Mouse (Mus musculus) CH12.LX (cell line): ENCODE results near the gene Tasp1. TPM values are rescaled to one million over a fixed set of nuclear protein-coding genes. Genes with fewer than 3 reads are reported as not detected.

ENCODE experiments used
- DNase-seq: peaks from one replicate; pipeline ENCODE4 v3.0.0-alpha.2; 2013; ENCODE audit errors: extremely low read depth
- H3K27ac ChIP-seq: 2 replicates; pipeline ENCODE4 v1.5.1; 2012; ENCODE audit warnings: low read depth, mild to moderate bottlenecking, control low read depth, moderate library complexity; ENCODE audit not compliant: insufficient read depth
- H3K27me3 ChIP-seq: replicated peaks from 2 replicates; pipeline ENCODE3; 2012; ENCODE audit warnings: inconsistent platforms
- H3K36me3 ChIP-seq, 2 experiments: replicated peaks in 1 of 2; 2 replicates each; pipeline versions ENCODE3 to v1.6.1; 2012; ENCODE audit warnings: inconsistent platforms in 1 of 2, low read length in 1 of 2, mild to moderate bottlenecking in 1 of 2, mixed read lengths in 1 of 2, moderate library complexity in 1 of 2; ENCODE audit not compliant: control insufficient read depth in 1 of 2, insufficient read depth in 1 of 2
- H3K4me1 ChIP-seq, 2 experiments: 2 replicates each; pipeline ENCODE4 v1.6.1; 2012; ENCODE audit warnings: inconsistent platforms in 1 of 2, moderate library complexity in 1 of 2; ENCODE audit not compliant: insufficient read depth in 2 of 2, control insufficient read depth in 1 of 2
- H3K4me2 ChIP-seq: 2 replicates; pipeline ENCODE4 v1.6.1; 2012; ENCODE audit warnings: low read depth, mild to moderate bottlenecking, control low read depth; ENCODE audit not compliant: poor library complexity, insufficient read depth, severe bottlenecking
- H3K4me3 ChIP-seq, 3 experiments: fragments of 150-350 bp in 1 of 3; sonication (generic) in 1 of 3; replicated peaks in 1 of 3; 2 replicates each; pipeline versions ENCODE3 to v1.5.1; 2011 to 2012; ENCODE audit warnings: low read depth in 2 of 3, low read length in 2 of 3, mild to moderate bottlenecking in 2 of 3, moderate library complexity in 2 of 3, control low read depth in 1 of 3, improper control_type of control experiment in 1 of 3, inconsistent platforms in 1 of 3, mixed read lengths in 1 of 3; ENCODE audit not compliant: poor library complexity in 1 of 3
- H3K79me2 ChIP-seq: replicated peaks from 2 replicates; pipeline ENCODE4 v1.6.1; 2012; ENCODE audit warnings: mild to moderate bottlenecking, moderate library complexity; ENCODE audit not compliant: control insufficient read depth, poor library complexity, insufficient read depth, severe bottlenecking; ENCODE audit errors: extremely low read depth
- H3K9ac ChIP-seq: 2 replicates; pipeline ENCODE4 v1.6.1; 2012; ENCODE audit warnings: low read depth, mild to moderate bottlenecking, control low read depth, moderate library complexity; ENCODE audit not compliant: insufficient read depth
- H3K9me3 ChIP-seq: replicated peaks from 2 replicates; pipeline ENCODE3; 2012; ENCODE audit warnings: low read length, inconsistent platforms, mixed read lengths
- BHLHE40 ChIP-seq: IDR thresholded peaks from 2 replicates; pipeline ENCODE4 v1.6.1; 2011; ENCODE audit warnings: mild to moderate bottlenecking, low read depth, low read length, improper control_type of control experiment
- CHD1 ChIP-seq: IDR thresholded peaks from 2 replicates; pipeline ENCODE4 v1.6.1; 2012; ENCODE audit warnings: low read depth, low read length, improper control_type of control experiment, inconsistent platforms
- CHD2 ChIP-seq: IDR thresholded peaks from 2 replicates; pipeline ENCODE4 v1.6.1; 2011; ENCODE audit warnings: low read length, improper control_type of control experiment
- CTCF ChIP-seq, 2 experiments: IDR thresholded peaks in 1 of 2; conservative IDR thresholded peaks in 1 of 2; 2 replicates each; pipeline ENCODE4 v1.5.1; 2011 to 2012; ENCODE audit warnings: low read depth in 2 of 2, low read length in 2 of 2, improper control_type of control experiment in 1 of 2, inconsistent platforms in 1 of 2, mild to moderate bottlenecking in 1 of 2, moderate library complexity in 1 of 2
- E2F4 ChIP-seq: IDR thresholded peaks from 2 replicates; pipeline ENCODE4 v1.6.1; 2011; ENCODE audit warnings: low read depth, low read length, improper control_type of control experiment; ENCODE audit not compliant: insufficient replicate concordance
- ELF1 ChIP-seq: IDR thresholded peaks from 2 replicates; pipeline ENCODE4 v1.6.1; 2014; ENCODE audit warnings: low read depth, mild to moderate bottlenecking, inconsistent platforms, low read length, improper control_type of control experiment
- EP300 ChIP-seq: IDR thresholded peaks from 2 replicates; pipeline ENCODE4 v1.6.1; 2011; ENCODE audit warnings: low read length, improper control_type of control experiment
- ETS1 ChIP-seq: conservative IDR thresholded peaks from 2 replicates; pipeline ENCODE4 v1.6.1; 2012; ENCODE audit warnings: low read depth, mild to moderate bottlenecking, inconsistent platforms, low read length, improper control_type of control experiment, moderate library complexity
- GABPA ChIP-seq: IDR thresholded peaks from 2 replicates; pipeline ENCODE4 v1.6.1; 2012; ENCODE audit warnings: low read depth, low read length, improper control_type of control experiment, inconsistent platforms; ENCODE audit not compliant: insufficient replicate concordance
- HCFC1 ChIP-seq: IDR thresholded peaks from 2 replicates; pipeline ENCODE4 v1.6.1; 2012; ENCODE audit warnings: low read depth, mild to moderate bottlenecking, inconsistent platforms, low read length, improper control_type of control experiment
- IRF4 ChIP-seq: IDR thresholded peaks from 2 replicates; pipeline ENCODE4 v1.6.1; 2014; ENCODE audit warnings: low read depth, mild to moderate bottlenecking, inconsistent platforms, low read length, improper control_type of control experiment
- JUN ChIP-seq: IDR thresholded peaks from 2 replicates; pipeline ENCODE4 v1.6.1; 2011; ENCODE audit warnings: low read depth, mild to moderate bottlenecking, low read length, improper control_type of control experiment, moderate library complexity; ENCODE audit not compliant: insufficient read depth
- JUND ChIP-seq: conservative IDR thresholded peaks from 2 replicates; pipeline ENCODE4 v1.6.1; 2011; ENCODE audit warnings: low read depth, low read length, improper control_type of control experiment
- KAT2A ChIP-seq: IDR thresholded peaks from 2 replicates; pipeline ENCODE4 v1.6.1; 2012; ENCODE audit warnings: low read length, improper control_type of control experiment, inconsistent platforms; ENCODE audit not compliant: insufficient replicate concordance
- MAFK ChIP-seq: IDR thresholded peaks from 2 replicates; pipeline ENCODE4 v1.6.1; 2011; ENCODE audit warnings: low read length, improper control_type of control experiment; ENCODE audit not compliant: insufficient replicate concordance
- MAX ChIP-seq: IDR thresholded peaks from 2 replicates; pipeline ENCODE4 v1.6.1; 2011; ENCODE audit warnings: low read length, improper control_type of control experiment
- MAZ ChIP-seq: IDR thresholded peaks from 2 replicates; pipeline ENCODE4 v1.6.1; 2012; ENCODE audit warnings: low read depth, mild to moderate bottlenecking, inconsistent platforms, low read length, improper control_type of control experiment, moderate library complexity
- MEF2A ChIP-seq: IDR thresholded peaks from 2 replicates; pipeline ENCODE4 v1.6.1; 2014; ENCODE audit warnings: low read depth, mild to moderate bottlenecking, inconsistent platforms, low read length, improper control_type of control experiment, borderline replicate concordance
- MXI1 ChIP-seq: IDR thresholded peaks from 2 replicates; pipeline ENCODE4 v1.6.1; 2011; ENCODE audit warnings: mild to moderate bottlenecking, low read depth, low read length, improper control_type of control experiment
- MYC ChIP-seq: IDR thresholded peaks from 2 replicates; pipeline ENCODE4 v1.6.1; 2011; ENCODE audit warnings: low read depth, mild to moderate bottlenecking, improper control_type of control experiment, low read length
- NELFE ChIP-seq: IDR thresholded peaks from 2 replicates; pipeline ENCODE4 v1.6.1; 2011; ENCODE audit warnings: low read depth, low read length, improper control_type of control experiment
- NRF1 ChIP-seq: IDR thresholded peaks from 2 replicates; pipeline ENCODE4 v1.6.1; 2014; ENCODE audit warnings: low read depth, mild to moderate bottlenecking, inconsistent platforms, low read length, improper control_type of control experiment, moderate library complexity
- PAX5 ChIP-seq: IDR thresholded peaks from 2 replicates; pipeline ENCODE4 v1.6.1; 2012; ENCODE audit warnings: low read length, inconsistent platforms, mixed read lengths
- POLR2A ChIP-seq: IDR thresholded peaks from 2 replicates; pipeline ENCODE4 v1.6.1; 2011; ENCODE audit warnings: low read depth, mild to moderate bottlenecking, improper control_type of control experiment, low read length
- POLR2AphosphoS2 ChIP-seq: IDR thresholded peaks from 2 replicates; pipeline ENCODE4 v1.6.1; 2011; ENCODE audit warnings: low read depth, low read length, improper control_type of control experiment
- RAD21 ChIP-seq: IDR thresholded peaks from 2 replicates; pipeline ENCODE4 v1.6.1; 2011; ENCODE audit warnings: low read depth, mild to moderate bottlenecking, low read length, improper control_type of control experiment, moderate library complexity
- RCOR1 ChIP-seq: conservative IDR thresholded peaks from 2 replicates; pipeline ENCODE4 v1.6.1; 2012; ENCODE audit warnings: low read depth, mild to moderate bottlenecking, inconsistent platforms, low read length, improper control_type of control experiment
- SIN3A ChIP-seq: IDR thresholded peaks from 2 replicates; pipeline ENCODE4 v1.6.1; 2012; ENCODE audit warnings: low read length, improper control_type of control experiment, inconsistent platforms
- SMC3 ChIP-seq: IDR thresholded peaks from 2 replicates; pipeline ENCODE4 v1.6.1; 2011; ENCODE audit warnings: low read depth, low read length, improper control_type of control experiment
- TBP ChIP-seq: conservative IDR thresholded peaks from 2 replicates; pipeline ENCODE4 v1.6.1; 2011; ENCODE audit warnings: low read depth, low read length, improper control_type of control experiment
- TCF12 ChIP-seq: IDR thresholded peaks from 2 replicates; pipeline ENCODE4 v1.6.1; 2014; ENCODE audit warnings: low read depth, mild to moderate bottlenecking, inconsistent platforms, low read length, improper control_type of control experiment
- UBTF ChIP-seq: IDR thresholded peaks from 2 replicates; pipeline ENCODE4 v1.6.1; 2012; ENCODE audit warnings: low read depth, mild to moderate bottlenecking, inconsistent platforms, low read length, improper control_type of control experiment, moderate library complexity
- USF1 ChIP-seq: IDR thresholded peaks from 2 replicates; pipeline ENCODE4 v1.6.1; 2014; ENCODE audit warnings: low read depth, mild to moderate bottlenecking, inconsistent platforms, low read length, improper control_type of control experiment
- USF2 ChIP-seq: conservative IDR thresholded peaks from 2 replicates; pipeline ENCODE4 v1.6.1; 2011; ENCODE audit warnings: low read depth, low read length, improper control_type of control experiment
- ZC3H11A ChIP-seq: IDR thresholded peaks from 2 replicates; pipeline ENCODE4 v1.6.1; 2012; ENCODE audit warnings: low read depth, mild to moderate bottlenecking, inconsistent platforms, low read length, improper control_type of control experiment
- ZKSCAN1 ChIP-seq: IDR thresholded peaks from 2 replicates; pipeline ENCODE4 v1.6.1; 2012; ENCODE audit warnings: low read depth, inconsistent platforms, low read length, improper control_type of control experiment, borderline replicate concordance
- ZMIZ1 ChIP-seq: IDR thresholded peaks from 2 replicates; pipeline ENCODE4 v1.6.1; 2012; ENCODE audit warnings: low read depth, mild to moderate bottlenecking, inconsistent platforms, low read length, improper control_type of control experiment
- ZNF384 ChIP-seq: IDR thresholded peaks from 2 replicates; pipeline ENCODE4 v1.6.1; 2012; ENCODE audit warnings: low read depth, low read length, improper control_type of control experiment, inconsistent platforms
- dilution Hi-C: fragments of 300-500 bp; cut with MboI; formaldehyde crosslinking; loops from 2 replicates; pipeline ENCODE4 v1.14.3; 2020; ENCODE audit warnings: low sequenced_read_pairs; ENCODE audit not compliant: extremely low pct_unique_long_range_greater_than_20kb, extremely low pct_ligation_motif_present
- in situ Hi-C: fragments of 300-500 bp; cut with MboI; formaldehyde crosslinking; loops from 3 replicates; pipeline ENCODE4 v1.14.3; 2019; ENCODE audit warnings: low sequenced_read_pairs, low pct_ligation_motif_present, low pct_unique_long_range_greater_than_20kb, mixed read lengths
- polyA plus RNA-seq: library from polyadenylated mRNA; unstranded; fragments of >175 nt; gene quantifications from 2 replicates; pipeline ENCODE4 v1.2.1, GENCODE M21; 2012; ENCODE audit warnings: low read depth; ENCODE audit not compliant: insufficient read length
- total RNA-seq, 2 experiments: library from RNA; depleted of rRNA; stranded (reverse); fragments of 300-350 nt in 1 of 2; fragments of >200 nt in 1 of 2; gene quantifications; 2 replicates each; pipeline ENCODE4 v1.2.3; 2012 to 2014

The Tasp1 gene
- total and polyA plus RNA-seq, 3 experiments: 28.8 to 64.5 (median 28.9) TPM

DNA sequence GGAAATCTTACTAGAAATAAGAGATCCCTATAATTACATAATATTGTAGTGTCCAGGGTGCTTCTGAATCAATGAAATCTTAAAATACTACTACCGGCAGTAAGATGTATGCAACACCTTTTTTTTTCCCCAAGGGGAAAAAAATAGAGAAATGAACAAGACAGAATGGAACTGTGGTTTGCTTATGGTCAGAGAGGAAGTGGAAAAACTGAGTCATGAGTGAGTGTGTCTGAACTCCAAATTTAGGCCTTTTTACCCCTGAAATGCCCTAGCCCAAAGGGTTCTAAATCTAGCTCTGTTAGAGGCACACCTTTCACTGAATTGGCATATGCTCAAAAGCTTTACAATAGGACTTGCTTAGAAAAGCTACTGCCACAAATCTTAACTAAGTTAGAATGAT lies 225.2 kb downstream of the Tasp1 start:
- H3K9ac ChIP-seq: no peak overlapping the region
- H3K4me2 ChIP-seq: no peak overlapping the region; the same call in 1 of the 2 replicates
- in situ Hi-C loops: no loop called here
- peak; percentile 96 for DNase-seq
- peaks cover 19 to 48% of the 10 kb centered on the region in 2 experiments for H3K4me1 ChIP-seq
- no peaks in the 10 kb centered on the region for H3K79me2 ChIP-seq
- no peaks in the 10 kb centered on the region for H3K27me3 ChIP-seq
- no peak overlapping the region for H3K4me3 ChIP-seq
- peaks cover 0 to 9% of the 10 kb centered on the region in 2 experiments for H3K36me3 ChIP-seq
- peak; percentile 100 for TF ChIP-seq RCOR1
- peak; percentile 57; the same call in 1 of the 2 replicates for TF ChIP-seq ELF1
- TF ChIP-seq KAT2A: peak; percentile 83; the same call in 1 of the 2 replicates
- TF ChIP-seq E2F4: peak; percentile 79; the same call in 1 of the 2 replicates
- TF ChIP-seq POLR2AphosphoS2: no peak
- TF ChIP-seq MEF2A: peak; percentile 100
- TF ChIP-seq SIN3A: peak; percentile 95
- TF ChIP-seq JUND: peak; percentile 100
- peak; percentile 19; the same call in 1 of the 2 replicates for TF ChIP-seq SMC3
- peak; percentile 94 for TF ChIP-seq CHD2
- TF ChIP-seq NRF1: no peak
- peak; percentile 96 for TF ChIP-seq BHLHE40
- TF ChIP-seq JUN: peak; percentile 100
- TF ChIP-seq PAX5: no peak
- peak; percentile 99 for TF ChIP-seq IRF4
- peak; percentile 55; the same call in 1 of the 2 replicates for TF ChIP-seq TBP
- peak; percentile 60 for TF ChIP-seq HCFC1
- no peak for TF ChIP-seq UBTF
- peak; percentile 36; the same call in 1 of the 2 replicates for TF ChIP-seq MXI1
- 0 out of 2 replicates have a peak, but pooled peaks have one; percentile 30 for TF ChIP-seq NELFE
- TF ChIP-seq ZNF384: peak; percentile 99
- TF ChIP-seq GABPA: no peak; the same call in 1 of the 2 replicates
- TF ChIP-seq TCF12: peak; percentile 90
- TF ChIP-seq MYC: peak; percentile 93
- TF ChIP-seq ZMIZ1: 0 out of 2 replicates have a peak, but pooled peaks have one; percentile 42
- TF ChIP-seq USF2: no peak
- peak; percentile 20; the same call in 1 of the 2 replicates for TF ChIP-seq ZKSCAN1
- peak; percentile 100 for TF ChIP-seq EP300
- TF ChIP-seq CHD1: no peak; the same call in 1 of the 2 replicates
- TF ChIP-seq POLR2A: peak; percentile 25; the same call in 1 of the 2 replicates
- TF ChIP-seq MAFK: peak; percentile 96
- TF ChIP-seq USF1: no peak
- no peak; the same call in none of the 2 replicates for TF ChIP-seq RAD21
- TF ChIP-seq ZC3H11A: no peak
- peak; percentile 99 for TF ChIP-seq ETS1
- peak; percentile 76; the same call in 1 of the 2 replicates for TF ChIP-seq MAX
- TF ChIP-seq MAZ: peak; percentile 92
- TF ChIP-seq CTCF (conservative IDR thresholded peaks at IDR 0.05 in 1 of 2, IDR thresholded peaks at IDR 0.05 in 1 of 2; ENCODE audit: low read depth in 2 of 2, low read length in 2 of 2): no peak
- TF ChIP-seq, all 38 proteins: peak for 27
- dilution Hi-C loops: no loop called here
- H3K9me3 ChIP-seq: no peaks in the 10 kb centered on the region
- no peak overlapping the region for H3K27ac ChIP-seq
